Mouse (Mus musculus) hindbrain, embryonic 11.5 days (tissue): ENCODE measurements around the gene Slc24a3. TPM values are rescaled to one million over a fixed set of nuclear protein-coding genes. Genes with fewer than 3 reads are reported as not detected.

Experiments used
- ATAC-seq: fragments of 200-750 bp; cut with Nextera tagmentation; 2 replicates; pipeline ENCODE4 v1.8.0; 2017; ENCODE audit warnings: mild to moderate bottlenecking, moderate TSS enrichment, moderate library complexity; ENCODE audit not compliant: low FRiP score
- DNase-seq: peaks from one replicate; pipeline ENCODE4 v3.0.0-alpha.2; 2015; ENCODE audit warnings: low spot score
- H3K27ac ChIP-seq: fragments of 300-500 bp; sonication (generic); 2 replicates; pipeline ENCODE4 v1.5.1; 2014; ENCODE audit warnings: mild to moderate bottlenecking, low read depth, low read length
- H3K27me3 ChIP-seq: fragments of 300-500 bp; sonication (generic); 2 replicates; pipeline ENCODE4 v1.6.1; 2014; ENCODE audit warnings: mild to moderate bottlenecking, low read length, moderate library complexity, mixed read lengths; ENCODE audit not compliant: control insufficient read depth, insufficient read depth
- H3K36me3 ChIP-seq: fragments of 300-500 bp; sonication (generic); 2 replicates; pipeline ENCODE4 v1.6.1; 2014; ENCODE audit warnings: mild to moderate bottlenecking, low read length, moderate library complexity, mixed read lengths; ENCODE audit not compliant: control insufficient read depth, insufficient read depth
- H3K4me1 ChIP-seq: fragments of 300-500 bp; sonication (generic); replicated peaks from 2 replicates; pipeline ENCODE4 v1.6.1; 2014; ENCODE audit warnings: low read length, mixed read lengths; ENCODE audit not compliant: control insufficient read depth, insufficient read depth
- H3K4me2 ChIP-seq: fragments of 300-500 bp; sonication (generic); replicated peaks from 2 replicates; pipeline ENCODE4 v1.6.1; 2014; ENCODE audit warnings: mild to moderate bottlenecking, low read depth, low read length
- H3K4me3 ChIP-seq: fragments of 300-500 bp; sonication (generic); 2 replicates; pipeline ENCODE4 v1.5.1; 2014; ENCODE audit warnings: low read depth, low read length
- H3K9ac ChIP-seq: fragments of 300-500 bp; sonication (generic); 2 replicates; pipeline ENCODE4 v1.6.1; 2014; ENCODE audit warnings: low read depth, low read length
- H3K9me3 ChIP-seq: fragments of 300-500 bp; sonication (generic); 2 replicates; pipeline ENCODE4 v1.6.1; 2016; ENCODE audit warnings: low read length; ENCODE audit not compliant: control insufficient read depth
- WGBS: fragments of 180-500 bp; shearing (Covaris S2); extraction: QIAGEN DNeasy Blood & Tissue Kit; methylation state at CpG from one replicate; pipeline ENCODE4 v1.1.7; 2014; 5-methylcytosine and 5-hydroxymethylcytosine counted together
- polyA plus RNA-seq: library from polyadenylated mRNA; unstranded; fragments of >200 nt; fragmentation: Nextera tagmentation; extraction: Ambion mirVana; gene quantifications from 2 replicates; pipeline ENCODE4 v1.2.1, GENCODE M21; 2014

Slc24a3 gene
- polyA plus RNA-seq, 1 experiment from 2014 or later, result 2.5 TPM

GRCm38 (mm10) chr2:145336406-145336805 is 168.9 kb downstream of the Slc24a3 start:
- H3K27me3 ChIP-seq, result no peaks in the 10 kb centered on the region
- no peak for ATAC-seq
- H3K4me3 ChIP-seq, result no peak overlapping the region
- H3K9ac ChIP-seq, result no peak overlapping the region
- no peaks in the 10 kb centered on the region for H3K4me1 ChIP-seq
- no peaks in the 10 kb centered on the region for H3K9me3 ChIP-seq
- no peak overlapping the region for H3K4me2 ChIP-seq
- H3K36me3 ChIP-seq, result no peaks in the 10 kb centered on the region
- H3K27ac ChIP-seq, result no peak overlapping the region
- no peak for DNase-seq

- Histone ChIP-seq H3K4me1 (no peaks in the 10 kb centered on the region), H3K9me3 (no peaks in the 10 kb centered on the region), H3K36me3 (no peaks in the 10 kb centered on the region), H3K4me2 (no peak overlapping the region), H3K27me3 (no peaks in the 10 kb centered on the region), H3K4me3 (no peak overlapping the region), H3K27ac (no peak overlapping the region), H3K9ac (no peak overlapping the region)
- no peak for DNase-seq
- 78% methylated on average over 2 of the region's 2 CpGs for WGBS
- ATAC-seq, result no peak
Observed at GRCm38 (mm10) chr2:145340816-145341215, 173.3 kb downstream of the Slc24a3 start.

GRCm38 (mm10) chr2:145342956-145343355 is 175.4 kb downstream of the Slc24a3 start:
- H3K36me3 ChIP-seq, result no peaks in the 10 kb centered on the region
- no peak overlapping the region for H3K27ac ChIP-seq
- no peaks in the 10 kb centered on the region for H3K4me1 ChIP-seq
- H3K27me3 ChIP-seq, result no peaks in the 10 kb centered on the region
- H3K9me3 ChIP-seq, result no peaks in the 10 kb centered on the region
- ATAC-seq, result no peak
- no peak overlapping the region for H3K4me2 ChIP-seq
- no peak for DNase-seq
- WGBS, result 89% methylated on average over 4 of the region's 4 CpGs
- H3K9ac ChIP-seq, result no peak overlapping the region
- H3K4me3 ChIP-seq, result no peak overlapping the region

- no peaks in the 10 kb centered on the region for H3K36me3 ChIP-seq
- H3K27me3 ChIP-seq, result no peaks in the 10 kb centered on the region
- H3K27ac ChIP-seq, result no peak overlapping the region
- no peaks in the 10 kb centered on the region for H3K9me3 ChIP-seq
- H3K9ac ChIP-seq, result no peak overlapping the region
- H3K4me1 ChIP-seq, result no peaks in the 10 kb centered on the region
- 83% methylated on average over 1 of the region's 1 CpGs for WGBS
- no peak for DNase-seq
- no peak for ATAC-seq
- no peak overlapping the region for H3K4me2 ChIP-seq
- H3K4me3 ChIP-seq, result no peak overlapping the region
Observed at GRCm38 (mm10) chr2:145344521-145344920, 177.0 kb downstream of the Slc24a3 start.

GRCm38 (mm10) chr2:145353801-145354200 is 186.2 kb downstream of the Slc24a3 start:
- Histone ChIP-seq H3K9ac (no peak overlapping the region), H3K9me3 (no peaks in the 10 kb centered on the region), H3K4me3 (no peak overlapping the region), H3K27me3 (no peaks in the 10 kb centered on the region), H3K4me2 (no peak overlapping the region), H3K27ac (no peak overlapping the region), H3K36me3 (no peaks in the 10 kb centered on the region), H3K4me1 (no peaks in the 10 kb centered on the region)
- WGBS, result 71% methylated on average over 1 of the region's 1 CpGs
- no peak for ATAC-seq
- no peak for DNase-seq

GRCm38 (mm10) chr2:145358236-145358942 is 190.8 kb downstream of the Slc24a3 start:
- H3K27me3 ChIP-seq, result no peaks in the 10 kb centered on the region
- no peak for ATAC-seq
- H3K27ac ChIP-seq, result no peak overlapping the region
- no peaks in the 10 kb centered on the region for H3K4me1 ChIP-seq
- no peak overlapping the region for H3K9ac ChIP-seq
- no peaks in the 10 kb centered on the region for H3K36me3 ChIP-seq
- H3K9me3 ChIP-seq, result no peaks in the 10 kb centered on the region
- 83% methylated on average over 6 of the region's 6 CpGs for WGBS
- DNase-seq, result no peak
- H3K4me3 ChIP-seq, result no peak overlapping the region
- H3K4me2 ChIP-seq, result no peak overlapping the region

GRCm38 (mm10) chr2:145363604-145364003 is 196.1 kb downstream of the Slc24a3 start:
- H3K9me3 ChIP-seq, result no peaks in the 10 kb centered on the region
- H3K27me3 ChIP-seq, result no peaks in the 10 kb centered on the region
- no peak overlapping the region for H3K9ac ChIP-seq
- no peaks in the 10 kb centered on the region for H3K36me3 ChIP-seq
- no peak overlapping the region for H3K4me3 ChIP-seq
- 83% methylated on average over 2 of the region's 2 CpGs for WGBS
- H3K4me2 ChIP-seq, result no peak overlapping the region
- H3K4me1 ChIP-seq, result no peaks in the 10 kb centered on the region
- DNase-seq (no peak), ATAC-seq (no peak)
- no peak overlapping the region for H3K27ac ChIP-seq

GRCm38 (mm10) chr2:145368701-145369100 is 201.1 kb downstream of the Slc24a3 start:
- H3K36me3 ChIP-seq, result no peaks in the 10 kb centered on the region
- no peak for DNase-seq
- no peak overlapping the region for H3K4me2 ChIP-seq
- H3K4me1 ChIP-seq, result no peaks in the 10 kb centered on the region
- H3K27me3 ChIP-seq, result no peaks in the 10 kb centered on the region
- no peak overlapping the region for H3K4me3 ChIP-seq
- 62% methylated on average over 2 of the region's 2 CpGs for WGBS
- H3K27ac ChIP-seq, result no peak overlapping the region
- no peak overlapping the region for H3K9ac ChIP-seq
- ATAC-seq, result no peak
- no peaks in the 10 kb centered on the region for H3K9me3 ChIP-seq

GRCm38 (mm10) chr2:145370795-145371194 is 203.2 kb downstream of the Slc24a3 start:
- Histone ChIP-seq H3K4me2 (no peak overlapping the region), H3K27me3 (no peaks in the 10 kb centered on the region), H3K27ac (no peak overlapping the region), H3K9me3 (no peaks in the 10 kb centered on the region), H3K4me1 (no peaks in the 10 kb centered on the region), H3K9ac (no peak overlapping the region), H3K4me3 (no peak overlapping the region), H3K36me3 (no peaks in the 10 kb centered on the region)
- ATAC-seq, result no peak
- 77% methylated on average over 4 of the region's 4 CpGs for WGBS
- no peak for DNase-seq
